Mouse (Mus musculus) megakaryocyte, embryonic 14.5 days (primary cell): ENCODE data around the gene Adig. TPM values are rescaled to one million over a fixed set of nuclear protein-coding genes. Genes with fewer than 3 reads are reported as not detected.

Source experiments
- H3K27me3 ChIP-seq: replicated peaks from 2 replicates; pipeline ENCODE3; 2012; ENCODE audit warnings: inconsistent platforms
- H3K36me3 ChIP-seq: replicated peaks from 2 replicates; pipeline ENCODE3; 2012; ENCODE audit warnings: low read length, inconsistent platforms, mixed read lengths
- H3K4me1 ChIP-seq: 2 replicates; pipeline ENCODE4 v1.6.1; 2012; ENCODE audit warnings: inconsistent platforms
- H3K4me3 ChIP-seq: replicated peaks from 2 replicates; pipeline ENCODE3; 2012; ENCODE audit warnings: moderate library complexity, mild to moderate bottlenecking, inconsistent platforms
- H3K9me3 ChIP-seq: 2 replicates; pipeline ENCODE4 v1.6.1; 2012; ENCODE audit warnings: inconsistent platforms
- FLI1 ChIP-seq: IDR thresholded peaks from 2 replicates; pipeline ENCODE4 v1.6.1; 2012; ENCODE audit warnings: low read length, inconsistent platforms, mixed read lengths
- GATA1 ChIP-seq: IDR thresholded peaks from 3 replicates; pipeline ENCODE4 v1.6.1; 2012; ENCODE audit warnings: mixed read lengths, low read length, inconsistent platforms, borderline replicate concordance
- polyA plus RNA-seq: library from polyadenylated mRNA; stranded (reverse); fragments of >175 nt; gene quantifications from 2 replicates; pipeline ENCODE4 v1.2.3, GENCODE M21; 2012; ENCODE audit warnings: low replicate concordance; ENCODE audit not compliant: insufficient read depth

Adig gene
- polyA plus RNA-seq, 1 experiment = 0.37 TPM

DNA sequence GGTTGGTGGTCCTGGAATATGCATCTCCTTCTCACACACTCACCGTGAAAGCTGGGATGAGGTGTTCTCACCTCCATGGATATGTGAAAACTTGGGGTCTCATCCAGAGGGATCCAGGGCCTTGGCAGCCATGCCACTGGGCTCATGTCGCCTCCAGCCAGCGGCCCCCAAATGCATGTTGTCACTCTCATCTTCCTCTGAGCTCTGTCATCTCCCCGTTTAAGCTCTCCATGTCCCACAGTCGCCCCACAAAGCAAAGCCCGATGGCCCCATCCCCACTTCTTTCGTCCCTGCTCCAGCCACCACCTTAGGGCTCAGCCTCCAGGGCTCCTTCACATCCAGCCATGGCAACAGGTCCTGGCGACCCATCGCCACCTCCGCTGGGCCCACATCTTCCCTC lies 4.6 kb downstream of the Adig start:
- no peaks in the 10 kb centered on the region for H3K4me1 ChIP-seq
- no peaks in the 10 kb centered on the region for H3K36me3 ChIP-seq
- no peak for TF ChIP-seq FLI1
- TF ChIP-seq GATA1 = no peak
- H3K9me3 ChIP-seq = peaks cover 5% of the 10 kb centered on the region
- no peak overlapping the region for H3K4me3 ChIP-seq
- peaks cover 39% of the 10 kb centered on the region for H3K27me3 ChIP-seq

GRCm38 (mm10) chr2:158510665-158511064 lies 8.3 kb downstream of the Adig start:
- H3K4me1 ChIP-seq = no peaks in the 10 kb centered on the region
- TF ChIP-seq FLI1 (no peak), GATA1 (no peak)

DNA sequence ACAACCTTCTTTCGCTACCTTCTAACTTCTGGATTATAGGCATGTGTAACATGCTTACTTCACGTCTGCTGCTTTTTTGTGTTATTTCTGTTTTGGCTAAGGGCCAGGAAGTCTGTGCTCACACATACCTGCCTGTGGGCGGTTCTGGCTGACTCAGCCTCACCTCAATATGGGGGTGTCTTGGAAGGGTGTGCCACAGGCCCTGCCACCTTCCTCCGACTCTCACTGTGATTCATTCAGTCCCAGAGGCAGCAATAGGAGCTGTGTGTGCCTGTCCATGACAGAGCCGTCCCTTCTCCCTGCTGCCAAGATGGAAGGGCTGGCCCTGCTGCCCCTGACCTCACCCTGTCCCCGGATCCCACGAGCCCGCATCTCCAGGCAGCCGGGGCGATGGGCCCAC lies 10.1 kb downstream of the Adig start, which contains the start of gene Arhgap40:
Arhgap40 (plus strand) TSS at position 269 of the 400 bp plus-strand sequence.
- no peak for TF ChIP-seq GATA1
- TF ChIP-seq FLI1 = no peak
- H3K9me3 ChIP-seq = peaks cover 5% of the 10 kb centered on the region
- no peaks in the 10 kb centered on the region for H3K36me3 ChIP-seq
- no peaks in the 10 kb centered on the region for H3K4me1 ChIP-seq
- peaks cover 34% of the 10 kb centered on the region for H3K27me3 ChIP-seq
- H3K4me3 ChIP-seq = no peak within 1 kb of the TSS

More at GRCm38 (mm10) chr2:158510665-158511064, 8.3 kb downstream of the Adig start:
- Histone ChIP-seq H3K9me3 (peaks cover 5% of the 10 kb centered on the region), H3K36me3 (no peaks in the 10 kb centered on the region), H3K27me3 (peaks cover 41% of the 10 kb centered on the region), H3K4me3 (no peak overlapping the region)

DNA sequence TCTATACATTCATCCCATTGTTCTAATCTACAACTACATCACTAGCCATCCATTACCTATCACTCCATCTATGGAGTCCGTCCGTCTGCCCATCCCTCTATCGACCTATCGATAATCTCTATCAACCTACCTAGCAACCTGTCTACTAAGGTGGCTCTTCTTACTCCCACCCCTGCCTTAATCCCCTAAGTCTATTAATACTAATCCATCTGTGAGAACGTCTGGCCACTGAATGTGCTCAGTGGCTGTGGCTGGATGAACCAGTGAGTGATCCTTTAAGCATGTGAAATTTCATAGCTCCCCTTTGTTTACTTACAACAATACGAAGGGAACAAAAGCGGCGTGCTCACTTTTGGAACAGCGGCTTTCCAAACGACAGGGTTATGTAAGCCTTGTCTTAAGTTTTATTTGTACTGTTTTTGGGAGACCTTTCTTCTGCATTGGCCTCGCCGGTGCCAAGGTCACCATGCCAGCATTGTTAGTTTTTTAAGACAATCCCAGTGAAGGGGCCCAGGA lies 11.5 kb downstream of the Adig start:
- Histone ChIP-seq H3K9me3 (peaks cover 5% of the 10 kb centered on the region), H3K4me1 (no peaks in the 10 kb centered on the region), H3K27me3 (peaks cover 34% of the 10 kb centered on the region), H3K4me3 (no peak overlapping the region), H3K36me3 (no peaks in the 10 kb centered on the region)
- no peak for TF ChIP-seq FLI1
- TF ChIP-seq GATA1 = no peak

DNA sequence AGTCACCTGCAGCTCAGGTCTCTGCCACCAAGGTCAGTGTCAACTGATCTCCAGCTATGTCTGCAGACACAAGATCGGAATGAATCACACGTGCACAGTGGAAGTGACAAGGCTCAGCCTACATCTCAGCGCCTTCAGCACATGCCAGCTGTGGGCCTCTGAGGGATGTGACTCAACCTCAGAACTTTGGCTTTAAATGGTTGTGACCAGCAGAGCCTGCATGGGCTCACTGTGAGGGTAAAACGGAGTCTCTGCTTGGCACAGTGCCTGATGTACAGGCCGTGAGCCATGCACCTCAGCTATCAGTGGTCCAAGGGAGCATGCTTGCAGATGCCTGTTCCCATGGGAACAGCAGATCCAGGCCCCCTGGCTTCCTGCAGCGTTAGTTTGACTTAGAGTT lies 16.2 kb downstream of the Adig start:
- Histone ChIP-seq H3K4me3 (no peak overlapping the region), H3K9me3 (peaks cover 7% of the 10 kb centered on the region; the same call in 1 of the 2 replicates), H3K27me3 (peaks cover 38% of the 10 kb centered on the region), H3K36me3 (no peaks in the 10 kb centered on the region), H3K4me1 (no peaks in the 10 kb centered on the region)
- TF ChIP-seq GATA1 = no peak
- TF ChIP-seq FLI1 = no peak

GRCm38 (mm10) chr2:158519071-158519470 lies 16.7 kb downstream of the Adig start:
- TF ChIP-seq GATA1 = no peak
- TF ChIP-seq FLI1 = no peak
- Histone ChIP-seq H3K36me3 (no peaks in the 10 kb centered on the region), H3K4me3 (no peak overlapping the region), H3K9me3 (peaks cover 7% of the 10 kb centered on the region; the same call in 1 of the 2 replicates), H3K4me1 (no peaks in the 10 kb centered on the region), H3K27me3 (peaks cover 41% of the 10 kb centered on the region)

- H3K4me3 ChIP-seq = no peak overlapping the region
- no peaks in the 10 kb centered on the region for H3K36me3 ChIP-seq
- no peaks in the 10 kb centered on the region for H3K4me1 ChIP-seq
- H3K9me3 ChIP-seq = peaks cover 7% of the 10 kb centered on the region; the same call in 1 of the 2 replicates
- peaks cover 42% of the 10 kb centered on the region for H3K27me3 ChIP-seq
- TF ChIP-seq GATA1 (no peak), FLI1 (no peak)
These were observed 17.4 kb downstream of the Adig start for GRCm38 (mm10) chr2:158519800-158520199.

GRCm38 (mm10) chr2:158523060-158523459 lies 20.6 kb downstream of the Adig start:
- TF ChIP-seq FLI1 = no peak
- TF ChIP-seq GATA1 = no peak
- peaks cover 7% of the 10 kb centered on the region; the same call in 1 of the 2 replicates for H3K9me3 ChIP-seq
- H3K4me3 ChIP-seq = no peak overlapping the region
- H3K4me1 ChIP-seq = no peaks in the 10 kb centered on the region
- no peaks in the 10 kb centered on the region for H3K36me3 ChIP-seq
- H3K27me3 ChIP-seq = peaks cover 42% of the 10 kb centered on the region

- Histone ChIP-seq H3K4me3 (no peak overlapping the region), H3K4me1 (no peaks in the 10 kb centered on the region), H3K27me3 (peaks cover 38% of the 10 kb centered on the region), H3K9me3 (peaks cover 7% of the 10 kb centered on the region; the same call in 1 of the 2 replicates), H3K36me3 (no peaks in the 10 kb centered on the region)
- no peak for TF ChIP-seq FLI1
- no peak for TF ChIP-seq GATA1
These were observed 21.9 kb downstream of the Adig start for GRCm38 (mm10) chr2:158524129-158524860.

- peaks cover 14% of the 10 kb centered on the region for H3K9me3 ChIP-seq
- H3K4me3 ChIP-seq = no peak overlapping the region
- H3K4me1 ChIP-seq = peaks cover 7% of the 10 kb centered on the region; the same call in 1 of the 2 replicates
- H3K27me3 ChIP-seq = peaks cover 25% of the 10 kb centered on the region
- no peaks in the 10 kb centered on the region for H3K36me3 ChIP-seq
- TF ChIP-seq FLI1 (no peak), GATA1 (no peak)
These were observed 31.7 kb downstream of the Adig start for GRCm38 (mm10) chr2:158534090-158534489.
